Mouse (Mus musculus) skeletal muscle tissue, adult 2 months (tissue): ENCODE measurements around the gene Rcan2.

Experiments
- DNase-seq: peaks from one replicate; pipeline ENCODE4 v3.0.0-alpha.2; 2012; ENCODE audit warnings: low read depth, low spot score

The Rcan2 gene

DNA sequence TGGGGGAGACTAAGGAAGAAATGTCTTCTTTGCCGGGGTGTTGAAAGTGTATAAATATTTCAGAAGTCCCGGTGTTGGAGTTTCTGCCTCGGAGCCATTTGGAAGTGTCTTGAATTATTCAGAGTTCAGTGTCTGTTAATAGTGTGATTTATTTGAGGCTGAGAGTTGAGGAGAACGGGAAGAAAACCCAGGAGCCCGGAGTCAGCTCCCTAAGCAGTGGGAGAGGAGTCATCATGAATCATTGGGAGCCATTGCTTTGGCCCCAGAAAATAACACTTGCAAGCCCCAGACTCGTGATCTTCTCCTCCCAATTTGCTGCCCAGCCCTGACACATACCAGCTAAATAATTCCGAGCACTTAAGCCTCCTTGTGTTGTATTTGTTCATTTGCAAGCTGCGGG lies 115.0 kb downstream of the Rcan2 start:
- no peak for DNase-seq

DNA sequence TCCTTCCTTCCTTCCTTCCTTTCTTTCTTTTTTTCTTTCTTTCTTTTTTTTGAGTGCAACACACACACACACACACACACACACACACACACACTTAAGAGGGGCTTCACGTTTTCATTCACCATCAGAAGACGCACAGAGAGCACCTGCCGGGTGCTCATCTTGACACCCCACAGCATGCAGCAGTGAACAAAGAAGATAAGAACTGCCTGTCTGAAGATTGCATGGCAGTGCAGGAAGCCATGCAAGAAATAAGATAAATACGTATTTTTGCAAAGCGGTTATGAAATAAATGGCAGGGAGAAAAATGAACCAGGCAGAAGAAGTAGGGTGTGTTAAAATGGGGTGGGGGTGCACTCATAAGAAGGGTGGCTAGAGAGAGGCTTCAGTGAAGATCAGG lies 116.0 kb downstream of the Rcan2 start:
- no peak for DNase-seq

DNA sequence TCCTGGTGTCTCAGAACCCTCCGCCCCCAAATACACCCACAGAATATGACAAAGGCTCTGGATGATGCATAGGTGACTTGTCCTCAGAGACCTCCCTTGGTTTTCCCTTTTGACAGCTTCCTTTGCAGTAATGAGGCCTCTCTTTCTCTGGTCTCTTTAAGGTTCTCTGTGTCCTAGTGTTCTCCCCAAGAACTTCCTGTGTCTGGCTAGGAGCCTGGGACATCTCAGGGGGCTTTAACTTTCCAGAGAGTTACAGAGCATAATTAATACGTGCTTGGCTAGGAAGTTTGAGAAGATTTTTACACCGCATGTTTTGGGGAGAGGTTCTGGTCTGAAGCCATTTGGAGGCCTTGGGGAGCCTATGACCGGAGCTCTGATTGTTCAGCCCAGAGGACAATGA lies 128.7 kb downstream of the Rcan2 start:
- no peak for DNase-seq

GRCm38 (mm10) chr17:43931731-43932130 lies 130.6 kb downstream of the Rcan2 start:
- no peak for DNase-seq

GRCm38 (mm10) chr17:43934056-43934455 lies 132.9 kb downstream of the Rcan2 start:
- DNase-seq = no peak

GRCm38 (mm10) chr17:43952219-43952618 lies 151.1 kb downstream of the Rcan2 start:
- no peak for DNase-seq

DNA sequence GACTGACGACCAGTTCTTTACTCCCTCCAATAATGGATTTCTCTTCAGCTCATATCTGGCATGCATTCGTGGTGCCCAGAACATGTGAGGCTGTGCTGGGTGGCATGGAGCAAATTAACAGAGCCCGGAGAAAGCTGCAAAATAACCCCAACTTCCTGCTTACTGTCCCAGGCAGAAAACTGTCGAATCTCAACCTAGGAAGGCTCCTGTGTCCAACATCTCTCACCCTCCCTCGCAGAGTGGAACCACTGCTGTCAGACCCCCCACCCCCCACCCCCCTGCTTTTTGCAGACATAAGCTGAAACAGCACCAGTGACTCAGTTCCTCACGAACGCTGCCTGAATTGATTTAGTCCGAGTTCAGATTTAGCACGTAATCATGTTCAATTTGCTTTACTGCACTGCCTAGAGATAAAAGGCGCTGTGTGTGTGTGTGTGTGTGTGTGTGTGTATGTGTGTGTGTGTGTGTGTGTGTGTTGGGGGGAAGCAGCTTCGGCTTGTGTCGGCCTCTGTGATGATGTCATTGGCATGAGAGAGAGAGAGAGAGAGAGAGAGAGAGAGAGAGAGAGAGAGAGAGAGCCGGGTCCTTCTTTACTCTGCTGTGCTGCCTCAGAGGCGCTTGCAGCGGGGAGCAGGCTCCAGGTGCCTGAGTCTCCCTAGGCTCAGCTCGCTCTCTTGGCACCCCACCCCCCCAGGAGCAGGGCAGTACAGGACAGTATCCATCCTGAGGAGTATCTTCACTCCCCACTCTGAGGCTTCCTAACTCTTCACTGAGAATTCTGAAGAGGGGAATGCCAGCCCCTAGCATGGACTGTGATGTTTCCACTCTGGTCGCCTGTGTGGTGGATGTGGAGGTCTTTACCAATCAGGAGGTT lies 151.7 kb downstream of the Rcan2 start:
- DNase-seq = no peak

- DNase-seq = no peak
Observed at GRCm38 (mm10) chr17:43953535-43953918, 152.4 kb downstream of the Rcan2 start.

DNA sequence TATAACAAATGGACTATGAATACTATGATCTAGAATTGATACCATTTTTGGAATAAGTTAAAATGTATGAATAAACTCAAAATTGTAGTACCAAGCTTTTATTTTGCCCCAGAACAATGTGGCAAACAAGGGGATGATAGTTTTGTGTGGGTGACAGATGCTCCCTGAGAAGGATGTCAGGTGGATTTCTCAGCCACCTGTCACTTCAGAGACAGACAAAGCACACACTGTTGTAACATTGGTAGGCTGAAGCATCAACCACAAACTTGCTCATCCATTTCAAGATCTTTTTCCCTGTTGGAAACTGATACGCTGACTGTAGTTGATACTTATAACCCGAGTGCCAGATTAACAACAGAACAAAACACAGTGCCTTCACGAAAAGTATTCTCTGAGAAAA lies 158.6 kb downstream of the Rcan2 start:
- DNase-seq = no peak

- no peak for DNase-seq
Observed at GRCm38 (mm10) chr17:43969943-43970342, 168.8 kb downstream of the Rcan2 start.

GRCm38 (mm10) chr17:43977572-43977971 lies 176.4 kb downstream of the Rcan2 start:
- no peak for DNase-seq

GRCm38 (mm10) chr17:43979925-43980324 lies 178.8 kb downstream of the Rcan2 start:
- DNase-seq = no peak

- no peak for DNase-seq
Observed at GRCm38 (mm10) chr17:43982505-43982904, 181.4 kb downstream of the Rcan2 start.

- no peak for DNase-seq
Observed at GRCm38 (mm10) chr17:43989334-43989945, 188.3 kb downstream of the Rcan2 start.

- DNase-seq = peak; percentile 38
Observed at GRCm38 (mm10) chr17:43990957-43991383, 189.8 kb downstream of the Rcan2 start.

- DNase-seq = no peak
Observed at GRCm38 (mm10) chr17:43994080-43994479, 192.9 kb downstream of the Rcan2 start.

- no peak for DNase-seq
Observed at GRCm38 (mm10) chr17:43997514-43997913, 196.4 kb downstream of the Rcan2 start.

GRCm38 (mm10) chr17:43998095-43998494 lies 196.9 kb downstream of the Rcan2 start:
- DNase-seq = no peak

GRCm38 (mm10) chr17:44004401-44004800 lies 203.2 kb downstream of the Rcan2 start:
- DNase-seq = no peak

DNA sequence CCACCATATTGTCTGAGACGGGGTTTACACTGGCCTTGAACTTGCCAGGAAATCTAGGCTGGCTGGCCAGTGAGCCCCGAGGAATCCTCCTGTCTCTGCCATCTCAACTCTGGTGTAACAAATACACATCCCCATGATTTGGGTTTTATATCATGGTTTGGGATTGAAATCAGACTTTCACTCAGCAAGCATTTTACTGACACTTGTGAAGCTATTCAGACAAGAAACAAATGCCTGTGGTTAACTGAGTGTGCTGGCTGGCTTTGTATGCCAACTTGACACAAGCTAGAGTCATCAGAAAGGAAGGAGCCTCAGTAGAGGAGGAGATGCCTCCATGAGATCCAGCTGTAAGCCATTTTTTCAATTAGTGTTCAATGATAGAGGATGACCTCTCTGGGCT lies 206.3 kb downstream of the Rcan2 start:
- DNase-seq = no peak

GRCm38 (mm10) chr17:44011917-44012316 lies 210.8 kb downstream of the Rcan2 start:
- DNase-seq = no peak

GRCm38 (mm10) chr17:44013756-44014510 lies 212.8 kb downstream of the Rcan2 start:
- DNase-seq = no peak
